Mouse (Mus musculus) spleen, postnatal 4 days (tissue): ENCODE measurements around the gene Echdc3.

Experiments
- DNase-seq, 2 experiments: peaks; one replicate each; pipeline ENCODE4 v3.0.0; 2022; ENCODE audit warnings: low spot score in 2 of 2

Gene Echdc3

GRCm38 (mm10) chr2:6226361-6227058 lies 13.7 kb upstream of the Echdc3 start:
- no peak for DNase-seq

DNA sequence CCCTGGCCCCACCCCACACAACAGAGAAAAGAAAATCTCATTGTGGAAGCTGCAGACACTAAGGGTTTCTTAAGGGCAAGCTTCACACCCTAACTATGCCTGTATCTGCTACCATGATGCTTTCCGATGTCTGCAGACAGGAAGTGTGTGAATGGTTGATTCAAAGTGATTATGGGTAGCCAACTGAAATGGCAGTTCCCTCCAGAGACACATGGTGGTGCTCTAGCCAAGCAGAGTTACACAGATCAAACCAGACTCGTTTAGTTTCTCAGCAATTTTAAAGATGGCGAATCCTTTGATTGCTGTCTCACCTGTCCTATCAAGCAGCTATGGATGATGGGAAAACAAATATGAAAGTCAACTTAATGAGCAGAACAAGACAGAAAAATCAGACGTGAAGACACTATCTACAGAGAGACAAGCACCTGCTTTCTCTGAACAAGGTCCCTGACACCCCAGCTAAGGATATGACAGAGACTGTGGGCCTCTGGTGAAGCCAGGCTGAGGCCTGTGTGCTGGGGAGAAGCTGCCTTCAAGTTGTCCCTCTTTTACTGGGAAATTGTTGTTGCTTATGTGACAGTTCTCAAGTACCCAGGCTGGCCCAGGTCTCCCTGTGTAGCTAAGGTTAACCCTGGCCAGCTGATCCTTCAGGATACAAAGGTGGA lies 7.4 kb upstream of the Echdc3 start:
- DNase-seq: peak; percentile 77 to 90

- DNase-seq: no peak
These were observed 508 bp downstream of the Echdc3 start for GRCm38 (mm10) chr2:6212327-6212723.

GRCm38 (mm10) chr2:6210840-6211239 lies 2.0 kb downstream of the Echdc3 start:
- no peak for DNase-seq

- DNase-seq: no peak
These were observed 3.1 kb downstream of the Echdc3 start for GRCm38 (mm10) chr2:6209746-6210145.

DNA sequence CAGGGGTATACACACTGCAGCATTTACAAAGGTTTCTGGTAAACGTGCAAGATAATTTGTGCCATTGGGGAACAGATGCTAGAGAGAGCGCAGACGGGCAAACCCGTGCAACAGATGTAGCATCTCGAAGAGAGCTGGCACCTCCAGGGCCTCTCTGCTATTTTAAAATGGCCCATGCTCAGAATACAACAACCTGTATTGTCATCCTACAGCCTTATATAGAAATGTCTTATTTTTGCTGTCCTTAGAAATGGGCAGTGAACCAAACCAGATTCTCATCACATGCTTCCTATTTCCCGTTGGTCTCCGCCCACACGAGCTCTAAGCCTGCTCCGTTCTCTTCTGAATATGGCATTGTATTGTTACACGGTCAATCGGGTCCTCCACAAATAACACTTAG lies 3.7 kb downstream of the Echdc3 start:
- no peak for DNase-seq

GRCm38 (mm10) chr2:6207736-6208135 lies 5.1 kb downstream of the Echdc3 start:
- no peak for DNase-seq

DNA sequence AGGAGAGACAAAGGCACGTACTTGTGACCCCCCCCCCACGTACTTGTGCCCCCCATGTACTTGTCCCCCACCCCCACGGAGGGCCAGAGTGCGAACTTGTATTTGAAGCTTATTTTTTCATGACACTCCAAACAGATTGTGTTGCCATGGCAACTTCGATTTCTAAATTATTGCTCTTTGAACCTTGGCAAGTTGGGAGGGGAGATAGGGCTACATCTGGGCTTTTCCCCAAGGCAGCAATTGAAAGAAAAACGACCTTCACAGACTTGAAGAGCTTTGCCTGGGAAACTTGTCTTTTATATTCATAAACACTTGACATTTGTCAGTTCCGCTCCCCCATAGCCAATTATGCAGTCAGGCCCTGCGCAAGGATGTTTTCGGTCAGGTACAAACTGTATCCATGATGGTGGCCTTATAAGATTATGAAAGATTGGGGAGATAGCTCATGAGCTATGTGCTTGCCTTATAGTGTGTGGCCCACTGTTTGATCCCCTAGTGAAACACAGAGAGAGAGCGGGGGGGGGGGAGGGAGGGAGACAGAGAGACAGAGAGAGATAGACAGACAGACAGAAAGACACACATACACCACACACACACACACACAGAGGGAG lies 16.4 kb downstream of the Echdc3 start:
- no peak for DNase-seq

DNA sequence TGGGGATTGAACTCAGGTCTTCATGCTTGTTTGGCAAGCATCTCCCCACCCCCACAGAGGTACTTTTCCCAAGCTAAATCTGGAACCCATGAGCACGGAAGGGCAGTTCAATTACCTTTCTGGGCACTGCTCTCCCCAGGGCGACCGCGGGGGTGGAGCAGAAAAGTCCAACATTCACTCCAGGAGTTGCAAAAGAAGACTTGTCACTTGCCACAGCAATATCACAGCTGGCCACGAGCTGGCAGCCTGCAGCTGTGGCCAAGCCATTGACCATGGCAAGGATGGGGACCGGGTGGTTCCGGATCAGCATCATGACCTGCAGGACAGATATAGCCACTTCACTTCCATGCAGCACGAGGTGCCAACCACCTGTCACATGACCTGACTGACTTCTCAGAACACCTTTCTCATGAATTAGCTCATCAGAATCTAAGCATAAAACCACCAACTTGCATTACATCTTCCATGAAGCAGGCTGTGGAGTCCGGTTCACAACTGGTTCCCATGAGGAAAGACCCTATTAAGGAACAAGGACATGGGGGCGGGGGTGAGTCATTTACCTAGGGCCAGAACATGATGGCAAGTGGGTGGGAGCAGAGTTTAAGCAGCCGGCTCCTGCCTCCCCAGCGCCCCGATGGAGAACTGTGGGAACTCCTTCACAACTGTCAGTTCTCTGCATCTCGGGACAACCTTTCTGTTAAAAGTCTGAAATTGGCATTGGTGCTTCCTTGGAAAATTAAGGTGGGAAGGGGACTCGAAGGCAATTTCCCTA lies 17.2 kb downstream of the Echdc3 start:
- no peak for DNase-seq

DNA sequence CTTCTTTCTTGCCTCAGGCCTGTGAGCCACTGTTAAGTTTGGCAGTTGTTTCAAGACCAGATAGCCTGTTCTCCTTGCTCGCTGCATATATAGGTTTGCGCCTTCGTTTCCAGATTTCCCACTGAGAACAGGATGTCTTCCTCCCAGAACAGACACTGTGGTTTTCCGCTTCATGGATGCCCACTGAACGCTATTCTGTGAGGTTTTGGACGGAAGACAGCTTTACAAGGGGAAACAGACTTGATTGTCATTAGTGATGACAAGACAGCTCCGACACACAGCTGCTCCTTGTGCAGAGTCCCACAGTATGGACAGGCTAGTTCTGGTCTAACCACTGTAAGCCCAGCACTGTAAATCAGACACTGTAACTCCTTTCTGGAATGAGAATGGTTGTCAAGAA lies 18.3 kb downstream of the Echdc3 start:
- no peak for DNase-seq

GRCm38 (mm10) chr2:6193591-6193973 lies 19.3 kb downstream of the Echdc3 start:
- no peak for DNase-seq

- DNase-seq: peak in 1 of 2 experiments; percentile 48
These were observed 19.8 kb downstream of the Echdc3 start for GRCm38 (mm10) chr2:6192820-6193590.

DNA sequence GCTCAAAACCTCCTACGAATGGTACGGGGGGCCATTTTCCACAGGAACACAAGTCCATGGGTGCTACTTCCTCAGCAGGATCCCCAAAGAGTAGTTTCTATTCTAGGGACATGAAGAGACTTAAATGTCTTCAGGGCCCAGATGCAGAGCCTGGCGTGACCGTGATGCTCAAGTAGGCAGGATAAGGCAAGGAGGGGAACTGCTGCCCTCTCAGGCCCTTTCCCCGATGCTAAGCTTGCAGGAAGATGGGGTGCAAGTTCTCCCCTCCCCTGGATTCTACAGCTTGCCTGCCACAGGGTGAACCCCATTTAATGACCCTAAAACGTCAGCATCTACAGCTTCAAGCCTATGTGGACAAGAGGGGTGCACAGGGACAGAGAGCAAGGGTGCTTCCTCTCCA lies 22.8 kb downstream of the Echdc3 start:
- DNase-seq: no peak

- no peak for DNase-seq
These were observed 23.2 kb downstream of the Echdc3 start for GRCm38 (mm10) chr2:6189675-6189998.

DNA sequence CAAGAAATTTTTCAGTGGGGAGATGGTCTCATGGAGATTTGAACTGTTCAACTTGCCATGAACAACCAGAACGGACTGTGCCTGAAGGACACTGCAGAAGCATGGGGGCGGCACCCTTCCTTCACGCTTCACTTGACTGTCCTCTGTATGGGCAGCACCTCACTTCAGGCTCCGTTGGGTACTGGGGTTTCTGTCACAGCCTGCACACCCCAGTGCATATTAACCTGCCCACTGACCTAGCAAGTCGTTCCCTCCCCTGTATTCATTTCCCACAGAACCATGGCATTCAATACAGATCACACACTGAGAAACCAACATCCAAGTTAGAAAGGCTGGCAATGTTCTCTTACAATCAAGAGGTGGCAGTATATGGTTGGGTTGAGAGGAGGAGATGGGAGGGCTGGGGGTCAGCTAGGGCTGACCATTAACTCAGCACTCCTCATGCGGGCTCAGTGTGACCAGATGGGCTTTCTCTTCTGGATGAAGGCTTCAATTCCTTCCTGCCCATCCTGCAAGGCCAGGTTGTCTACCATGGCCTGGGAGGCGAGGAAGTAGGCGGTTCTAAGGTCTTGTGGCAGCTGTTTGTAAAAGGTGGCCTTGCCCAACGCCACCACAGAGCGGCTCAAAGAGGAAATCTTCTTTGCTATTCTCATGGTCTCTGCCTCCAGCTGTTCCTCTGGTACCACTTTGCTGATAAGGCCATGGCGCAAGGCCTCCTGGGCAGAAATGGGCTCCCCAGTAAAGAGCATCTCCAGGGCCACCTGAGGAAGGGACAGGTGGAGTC lies 23.8 kb downstream of the Echdc3 start:
- no peak for DNase-seq

GRCm38 (mm10) chr2:6187418-6187817 lies 25.4 kb downstream of the Echdc3 start:
- DNase-seq: no peak

DNA sequence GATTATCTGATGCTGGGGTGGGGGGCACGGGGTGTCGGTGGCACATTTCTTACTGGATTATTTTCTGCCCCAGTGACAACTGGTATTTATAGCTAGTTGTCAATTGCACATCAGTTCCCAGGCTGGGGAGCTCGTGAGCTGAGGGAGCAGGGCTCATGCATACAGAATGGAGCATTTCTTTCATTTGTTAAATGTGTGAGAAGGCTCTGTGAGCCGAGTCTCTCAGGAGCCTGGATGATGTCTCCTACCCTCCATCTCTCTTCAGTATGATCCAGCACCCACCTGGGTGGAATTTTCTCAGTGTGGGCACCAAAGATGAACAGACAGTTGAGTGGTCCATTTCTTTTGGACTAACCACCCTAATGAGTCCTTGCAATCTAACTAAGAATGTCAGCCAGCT lies 25.9 kb downstream of the Echdc3 start:
- no peak for DNase-seq

GRCm38 (mm10) chr2:6179749-6180117 lies 33.1 kb downstream of the Echdc3 start:
- no peak for DNase-seq

GRCm38 (mm10) chr2:6178901-6179748 lies 33.7 kb downstream of the Echdc3 start:
- DNase-seq: no peak

- DNase-seq: no peak
These were observed 39.8 kb downstream of the Echdc3 start for GRCm38 (mm10) chr2:6173013-6173412.
